Mouse (Mus musculus): ENCODE measurements around the gene Lsamp. TPM values are rescaled to one million over a fixed set of nuclear protein-coding genes. Genes with fewer than 3 reads are reported as not detected.

Gene Lsamp
- polyA plus RNA-seq, 1 experiment from 2014 or later: 1.5 TPM

GRCm38 (mm10) chr16:40831536-40831935 lies 847.4 kb downstream of the Lsamp start:
- H3K4me2 ChIP-seq (replicated peaks; ENCODE audit: low read depth): no peak overlapping the region
- H3K4me3 ChIP-seq (ENCODE audit: low read depth, low read length): no peak overlapping the region
- no peaks in the 10 kb centered on the region for H3K9me3 ChIP-seq (ENCODE audit: control insufficient read depth)
- no peak for TF ChIP-seq CTCF (IDR thresholded peaks at IDR 0.05; ENCODE audit: low read depth)
- no peak overlapping the region for H3K27ac ChIP-seq (ENCODE audit: low read depth, low read length)
- no peak overlapping the region for H3K9ac ChIP-seq (ENCODE audit: low read depth, low read length)
- no peaks in the 10 kb centered on the region for H3K4me1 ChIP-seq (replicated peaks; ENCODE audit: control insufficient read depth, insufficient read depth, low read length)
- H3K27me3 ChIP-seq (replicated peaks; ENCODE audit: control insufficient read depth, insufficient read depth, low read length): no peaks in the 10 kb centered on the region
- ATAC-seq: no peak
- no peaks in the 10 kb centered on the region for H3K36me3 ChIP-seq (ENCODE audit: control insufficient read depth, insufficient read depth)

- TF ChIP-seq CTCF (IDR thresholded peaks at IDR 0.05; ENCODE audit: low read depth): no peak
Observed at GRCm38 (mm10) chr16:40841765-40842164, 857.6 kb downstream of the Lsamp start.

GRCm38 (mm10) chr16:40866733-40867132 lies 882.6 kb downstream of the Lsamp start:
- no peak overlapping the region for H3K27ac ChIP-seq (ENCODE audit: low read depth, low read length)
- no peak overlapping the region for H3K4me2 ChIP-seq (replicated peaks; ENCODE audit: low read depth)
- no peak for TF ChIP-seq CTCF (IDR thresholded peaks at IDR 0.05; ENCODE audit: low read depth)
- no peak overlapping the region for H3K4me3 ChIP-seq (ENCODE audit: low read depth, low read length)
- H3K9me3 ChIP-seq (ENCODE audit: control insufficient read depth): no peaks in the 10 kb centered on the region
- H3K36me3 ChIP-seq (ENCODE audit: control insufficient read depth, insufficient read depth): no peaks in the 10 kb centered on the region
- no peaks in the 10 kb centered on the region for H3K4me1 ChIP-seq (replicated peaks; ENCODE audit: control insufficient read depth, insufficient read depth, low read length)
- H3K9ac ChIP-seq (ENCODE audit: low read depth, low read length): no peak overlapping the region
- ATAC-seq: no peak
- H3K27me3 ChIP-seq (replicated peaks; ENCODE audit: control insufficient read depth, insufficient read depth, low read length): no peaks in the 10 kb centered on the region

More at GRCm38 (mm10) chr16:40841765-40842164, 857.6 kb downstream of the Lsamp start:
- no peak overlapping the region for H3K9ac ChIP-seq (ENCODE audit: low read depth, low read length)
- H3K4me1 ChIP-seq (replicated peaks; ENCODE audit: control insufficient read depth, insufficient read depth, low read length): no peaks in the 10 kb centered on the region
- H3K4me2 ChIP-seq (replicated peaks; ENCODE audit: low read depth): no peak overlapping the region
- no peaks in the 10 kb centered on the region for H3K36me3 ChIP-seq (ENCODE audit: control insufficient read depth, insufficient read depth)
- no peak for ATAC-seq
- no peak overlapping the region for H3K4me3 ChIP-seq (ENCODE audit: low read depth, low read length)
- WGBS: 61% methylated on average over 1 of the region's 1 CpGs
- no peak overlapping the region for H3K27ac ChIP-seq (ENCODE audit: low read depth, low read length)
- no peaks in the 10 kb centered on the region for H3K9me3 ChIP-seq (ENCODE audit: control insufficient read depth)
- no peaks in the 10 kb centered on the region for H3K27me3 ChIP-seq (replicated peaks; ENCODE audit: control insufficient read depth, insufficient read depth, low read length)

- Histone ChIP-seq H3K36me3 (ENCODE audit: control insufficient read depth, insufficient read depth) (no peaks in the 10 kb centered on the region), H3K4me3 (ENCODE audit: low read depth, low read length) (no peak overlapping the region), H3K4me2 (replicated peaks; ENCODE audit: low read depth) (no peak overlapping the region), H3K9me3 (ENCODE audit: control insufficient read depth) (no peaks in the 10 kb centered on the region), H3K27ac (ENCODE audit: low read depth, low read length) (no peak overlapping the region), H3K9ac (ENCODE audit: low read depth, low read length) (no peak overlapping the region), H3K4me1 (replicated peaks; ENCODE audit: control insufficient read depth, insufficient read depth, low read length) (no peaks in the 10 kb centered on the region), H3K27me3 (replicated peaks; ENCODE audit: control insufficient read depth, insufficient read depth, low read length) (no peaks in the 10 kb centered on the region)
- ATAC-seq: no peak
- 66% methylated on average over 4 of the region's 4 CpGs for WGBS
- no peak for TF ChIP-seq CTCF (IDR thresholded peaks at IDR 0.05; ENCODE audit: low read depth)
Observed at GRCm38 (mm10) chr16:40878301-40878700, 894.1 kb downstream of the Lsamp start.

GRCm38 (mm10) chr16:40881942-40882341 lies 897.8 kb downstream of the Lsamp start:
- Histone ChIP-seq H3K4me2 (replicated peaks; ENCODE audit: low read depth) (no peak overlapping the region), H3K36me3 (ENCODE audit: control insufficient read depth, insufficient read depth) (no peaks in the 10 kb centered on the region), H3K4me1 (replicated peaks; ENCODE audit: control insufficient read depth, insufficient read depth, low read length) (no peaks in the 10 kb centered on the region), H3K27ac (ENCODE audit: low read depth, low read length) (no peak overlapping the region), H3K4me3 (ENCODE audit: low read depth, low read length) (no peak overlapping the region), H3K9ac (ENCODE audit: low read depth, low read length) (no peak overlapping the region), H3K27me3 (replicated peaks; ENCODE audit: control insufficient read depth, insufficient read depth, low read length) (no peaks in the 10 kb centered on the region), H3K9me3 (ENCODE audit: control insufficient read depth) (no peaks in the 10 kb centered on the region)
- whole genome bisulfite sequencing: 48% methylated on average over 5 of the region's 5 CpGs
- ATAC-seq: no peak
- no peak for TF ChIP-seq CTCF (IDR thresholded peaks at IDR 0.05; ENCODE audit: low read depth)

GRCm38 (mm10) chr16:40891338-40891737 lies 907.2 kb downstream of the Lsamp start:
- WGBS: 32% methylated on average over 7 of the region's 7 CpGs

GRCm38 (mm10) chr16:40897768-40898327 lies 913.7 kb downstream of the Lsamp start:
- no peaks in the 10 kb centered on the region for H3K4me1 ChIP-seq (replicated peaks; ENCODE audit: control insufficient read depth, insufficient read depth, low read length)
- H3K27ac ChIP-seq (ENCODE audit: low read depth, low read length): no peak overlapping the region
- no peak for ATAC-seq
- H3K4me3 ChIP-seq (ENCODE audit: low read depth, low read length): no peak overlapping the region
- H3K9ac ChIP-seq (ENCODE audit: low read depth, low read length): no peak overlapping the region
- H3K36me3 ChIP-seq (ENCODE audit: control insufficient read depth, insufficient read depth): no peaks in the 10 kb centered on the region
- TF ChIP-seq CTCF (IDR thresholded peaks at IDR 0.05; ENCODE audit: low read depth): no peak
- no peaks in the 10 kb centered on the region for H3K9me3 ChIP-seq (ENCODE audit: control insufficient read depth)
- WGBS: 50% methylated on average over 4 of the region's 4 CpGs
- no peak overlapping the region for H3K4me2 ChIP-seq (replicated peaks; ENCODE audit: low read depth)
- no peaks in the 10 kb centered on the region for H3K27me3 ChIP-seq (replicated peaks; ENCODE audit: control insufficient read depth, insufficient read depth, low read length)

More at GRCm38 (mm10) chr16:40891338-40891737, 907.2 kb downstream of the Lsamp start:
- H3K9me3 ChIP-seq (ENCODE audit: control insufficient read depth): no peaks in the 10 kb centered on the region
- no peaks in the 10 kb centered on the region for H3K4me1 ChIP-seq (replicated peaks; ENCODE audit: control insufficient read depth, insufficient read depth, low read length)
- TF ChIP-seq CTCF (IDR thresholded peaks at IDR 0.05; ENCODE audit: low read depth): no peak
- no peak for ATAC-seq
- H3K27me3 ChIP-seq (replicated peaks; ENCODE audit: control insufficient read depth, insufficient read depth, low read length): no peaks in the 10 kb centered on the region
- H3K36me3 ChIP-seq (ENCODE audit: control insufficient read depth, insufficient read depth): no peaks in the 10 kb centered on the region
- no peak overlapping the region for H3K9ac ChIP-seq (ENCODE audit: low read depth, low read length)
- H3K4me2 ChIP-seq (replicated peaks; ENCODE audit: low read depth): no peak overlapping the region
- no peak overlapping the region for H3K4me3 ChIP-seq (ENCODE audit: low read depth, low read length)
- H3K27ac ChIP-seq (ENCODE audit: low read depth, low read length): no peak overlapping the region
